Mouse (Mus musculus) lung, embryonic 16.5 days (tissue): ENCODE data around the gene Ip6k3. TPM values are rescaled to one million over a fixed set of nuclear protein-coding genes. Genes with fewer than 3 reads are reported as not detected.
A peak's percentile ranks its signal among the peaks of the same experiment; 100 is the strongest.

Experiments
- ATAC-seq: fragments of 200-750 bp; cut with Nextera tagmentation; 2 replicates; pipeline ENCODE4 v1.8.0; 2017; ENCODE audit warnings: low read depth, mild to moderate bottlenecking, moderate library complexity
- H3K27ac ChIP-seq: fragments of 300-500 bp; sonication (generic); 2 replicates; pipeline ENCODE4 v1.5.1; 2014; ENCODE audit warnings: mild to moderate bottlenecking, control low read depth, low read length
- H3K27me3 ChIP-seq: fragments of 300-500 bp; sonication (generic); 2 replicates; pipeline ENCODE4 v1.6.1; 2014; ENCODE audit warnings: low read depth, low read length, mixed read lengths; ENCODE audit not compliant: control insufficient read depth, insufficient read depth
- H3K36me3 ChIP-seq: fragments of 300-500 bp; sonication (generic); 2 replicates; pipeline ENCODE4 v1.6.1; 2014; ENCODE audit warnings: low read length; ENCODE audit not compliant: control insufficient read depth, insufficient read depth
- H3K4me1 ChIP-seq: fragments of 300-500 bp; sonication (generic); replicated peaks from 2 replicates; pipeline ENCODE4 v1.6.1; 2014; ENCODE audit warnings: low read length, mixed read lengths; ENCODE audit not compliant: control insufficient read depth, insufficient read depth
- H3K4me2 ChIP-seq: fragments of 300-500 bp; sonication (generic); 2 replicates; pipeline ENCODE4 v1.6.1; 2014; ENCODE audit warnings: low read depth, low read length, control low read depth
- H3K4me3 ChIP-seq: fragments of 300-500 bp; sonication (generic); 2 replicates; pipeline ENCODE4 v1.5.1; 2014; ENCODE audit warnings: mild to moderate bottlenecking, low read length, control low read depth
- H3K9ac ChIP-seq: fragments of 300-500 bp; sonication (generic); 2 replicates; pipeline ENCODE4 v1.6.1; 2014; ENCODE audit warnings: low read length, control low read depth
- H3K9me3 ChIP-seq: fragments of 300-500 bp; sonication (generic); 2 replicates; pipeline ENCODE4 v1.6.1; 2016; ENCODE audit warnings: low read length; ENCODE audit not compliant: control insufficient read depth
- WGBS: fragments of 180-500 bp; shearing (Covaris S2); extraction: QIAGEN DNeasy Blood & Tissue Kit; methylation state at CpG from one replicate; pipeline ENCODE4 v1.1.7; 2014; 5-methylcytosine and 5-hydroxymethylcytosine counted together
- polyA plus RNA-seq: library from polyadenylated mRNA; unstranded; fragments of >200 nt; fragmentation: Nextera tagmentation; extraction: Ambion mirVana; gene quantifications from 2 replicates; pipeline ENCODE4 v1.2.1, GENCODE M21; 2015

Gene Ip6k3
- polyA plus RNA-seq, 1 experiment from 2014 or later, result 0.16 TPM

DNA sequence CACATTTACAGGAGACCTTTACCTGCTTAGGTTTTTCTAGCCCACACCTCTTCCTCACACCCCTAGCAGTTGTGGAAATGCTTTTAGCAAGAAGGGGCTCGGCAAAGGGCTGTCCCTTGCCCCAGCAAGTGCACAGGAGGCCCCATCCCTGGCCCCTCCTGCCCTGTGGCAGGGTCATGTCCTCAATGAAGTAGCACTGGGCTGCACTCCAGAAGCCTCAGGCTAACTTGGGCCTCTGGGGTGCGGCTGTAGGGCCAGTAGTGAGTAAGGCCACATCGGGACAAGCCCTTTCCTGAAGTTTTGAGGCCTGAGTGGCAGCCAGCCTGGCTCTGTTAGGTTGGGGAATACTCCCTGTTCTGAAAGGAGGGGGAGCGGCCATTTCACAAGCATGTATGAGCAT is 6.7 kb downstream of the Ip6k3 start:
- Histone ChIP-seq H3K36me3 (no peaks in the 10 kb centered on the region), H3K9ac (no peak overlapping the region), H3K27me3 (no peaks in the 10 kb centered on the region), H3K4me3 (no peak overlapping the region), H3K27ac (no peak overlapping the region), H3K9me3 (no peaks in the 10 kb centered on the region), H3K4me2 (no peak overlapping the region), H3K4me1 (no peaks in the 10 kb centered on the region)
- ATAC-seq, result no peak
- WGBS, result 59% methylated on average over 4 of the region's 4 CpGs

DNA sequence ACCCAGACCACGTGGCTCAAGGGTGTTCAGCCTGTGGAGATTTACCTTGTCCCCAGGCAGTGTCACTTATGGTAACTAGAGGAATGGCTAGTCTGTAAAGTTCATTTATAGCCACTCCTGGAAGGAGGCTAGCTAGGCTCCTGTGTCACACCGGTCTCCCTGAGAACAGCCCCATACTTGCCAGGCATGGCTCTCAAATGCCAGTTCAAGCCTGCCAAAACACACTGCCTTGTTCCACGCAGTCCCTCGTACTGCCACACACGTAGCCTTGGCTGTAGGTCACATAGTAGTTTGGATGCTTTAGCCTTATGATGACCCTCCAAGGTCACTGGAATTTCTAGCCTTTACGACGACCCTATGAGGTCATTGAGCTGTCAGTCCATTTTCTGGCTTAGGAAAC is 8.4 kb downstream of the Ip6k3 start:
- Histone ChIP-seq H3K27me3 (no peaks in the 10 kb centered on the region), H3K4me3 (no peak overlapping the region), H3K4me2 (no peak overlapping the region), H3K4me1 (no peaks in the 10 kb centered on the region), H3K9me3 (no peaks in the 10 kb centered on the region), H3K36me3 (no peaks in the 10 kb centered on the region), H3K9ac (no peak overlapping the region), H3K27ac (no peak overlapping the region)
- no peak for ATAC-seq
- WGBS, result 60% methylated on average over 7 of the region's 7 CpGs

DNA sequence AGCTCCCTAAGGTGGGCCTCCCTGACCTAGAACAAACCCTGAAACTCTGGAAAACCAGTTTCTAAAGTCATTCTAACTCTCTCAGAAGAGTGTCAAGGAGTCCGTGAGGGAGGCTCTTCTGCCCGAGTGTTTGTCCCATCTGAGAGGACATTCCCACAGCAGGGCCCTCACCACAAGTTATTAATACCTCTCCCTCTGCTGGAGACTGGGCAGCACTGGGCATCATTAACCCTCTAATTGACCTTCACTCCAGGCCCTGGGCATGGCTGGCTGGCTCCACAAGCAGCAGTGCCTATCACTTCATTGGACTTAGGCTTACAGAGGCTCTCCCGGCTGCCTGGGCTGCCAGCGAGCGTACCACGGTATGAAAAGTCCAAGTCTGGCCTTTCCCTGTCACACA is 9.2 kb downstream of the Ip6k3 start:
- no peaks in the 10 kb centered on the region for H3K9me3 ChIP-seq
- no peak overlapping the region for H3K27ac ChIP-seq
- H3K36me3 ChIP-seq, result no peaks in the 10 kb centered on the region
- no peaks in the 10 kb centered on the region; the same call in 1 of the 2 replicates for H3K4me1 ChIP-seq
- no peak overlapping the region for H3K9ac ChIP-seq
- no peak overlapping the region for H3K4me3 ChIP-seq
- WGBS, result 78% methylated on average over 6 of the region's 6 CpGs
- ATAC-seq, result no peak
- H3K27me3 ChIP-seq, result no peaks in the 10 kb centered on the region
- H3K4me2 ChIP-seq, result no peak overlapping the region

DNA sequence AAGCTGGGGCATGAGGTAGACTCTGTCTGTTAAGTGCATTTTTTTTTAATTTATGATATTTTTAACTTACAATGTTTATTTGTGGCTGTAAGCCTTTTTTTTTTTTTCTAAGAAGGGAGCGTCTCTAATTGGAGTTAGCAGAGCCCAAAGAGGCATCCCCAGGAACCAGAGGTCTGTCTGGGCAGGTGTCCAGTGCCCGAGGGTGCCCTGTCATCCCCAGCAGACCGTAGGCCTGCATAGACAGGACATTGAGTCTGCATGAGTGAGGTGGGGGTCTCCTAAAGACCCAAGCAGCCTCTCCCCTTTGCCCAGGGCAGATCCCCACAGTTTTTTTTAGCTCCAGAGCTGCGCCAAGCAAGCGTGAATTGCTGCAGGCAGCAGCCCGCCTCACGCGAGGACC is 11.8 kb downstream of the Ip6k3 start:
- H3K9ac ChIP-seq, result no peak overlapping the region
- H3K4me3 ChIP-seq, result no peak overlapping the region
- no peak overlapping the region for H3K27ac ChIP-seq
- WGBS, result 68% methylated on average over 8 of the region's 8 CpGs
- no peak for ATAC-seq
- no peaks in the 10 kb centered on the region for H3K36me3 ChIP-seq
- no peaks in the 10 kb centered on the region; the same call in 1 of the 2 replicates for H3K4me1 ChIP-seq
- no peak overlapping the region for H3K4me2 ChIP-seq
- H3K27me3 ChIP-seq, result no peaks in the 10 kb centered on the region
- H3K9me3 ChIP-seq, result no peaks in the 10 kb centered on the region

DNA sequence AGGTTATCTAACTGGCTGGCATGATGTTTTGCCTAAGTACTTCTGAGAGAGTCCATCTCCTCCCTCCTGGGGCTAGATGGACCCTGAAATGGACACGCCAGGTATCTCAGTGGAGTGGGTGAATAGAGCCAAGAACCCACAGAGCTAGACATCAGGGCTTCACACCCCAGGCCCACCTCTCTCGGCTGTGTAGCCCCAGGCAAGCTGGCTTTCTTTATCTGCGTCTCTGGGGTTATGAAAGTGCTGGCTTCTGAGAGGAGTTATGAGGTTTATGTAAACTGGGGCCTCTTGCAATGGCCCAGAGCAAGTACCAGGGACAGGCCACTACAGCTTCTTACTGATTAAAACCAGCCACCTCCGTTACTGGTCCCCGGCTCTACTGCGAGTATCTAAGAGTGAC is 12.7 kb downstream of the Ip6k3 start:
- Histone ChIP-seq H3K9me3 (no peaks in the 10 kb centered on the region), H3K36me3 (no peaks in the 10 kb centered on the region), H3K4me1 (no peaks in the 10 kb centered on the region; the same call in 1 of the 2 replicates), H3K9ac (no peak overlapping the region), H3K4me3 (no peak overlapping the region), H3K4me2 (no peak overlapping the region), H3K27me3 (no peaks in the 10 kb centered on the region), H3K27ac (no peak overlapping the region)
- ATAC-seq, result no peak
- 65% methylated on average over 6 of the region's 6 CpGs for WGBS

DNA sequence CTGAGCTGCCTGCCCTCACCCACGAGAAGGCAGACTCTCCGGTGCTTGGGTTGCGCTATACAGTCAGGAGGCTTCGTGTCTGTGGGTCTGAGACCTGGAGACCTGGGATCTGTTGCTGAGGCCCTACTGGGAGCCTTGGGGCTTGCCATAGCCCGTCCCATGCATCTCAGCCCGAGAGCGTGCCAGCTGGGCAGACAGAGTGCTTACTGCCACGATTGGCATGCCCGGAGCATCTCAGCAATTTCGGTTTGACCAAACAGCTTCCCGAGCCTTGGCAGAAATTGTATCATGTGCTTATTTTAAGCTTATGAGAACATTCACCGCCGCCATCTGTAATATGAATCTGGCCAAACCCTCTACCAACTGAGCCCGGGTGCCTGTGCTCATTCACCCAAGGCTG is 13.3 kb downstream of the Ip6k3 start:
- Histone ChIP-seq H3K27ac (no peak overlapping the region), H3K4me3 (no peak overlapping the region), H3K36me3 (no peaks in the 10 kb centered on the region), H3K4me1 (no peaks in the 10 kb centered on the region; the same call in 1 of the 2 replicates), H3K9ac (no peak overlapping the region), H3K9me3 (no peaks in the 10 kb centered on the region), H3K4me2 (no peak overlapping the region), H3K27me3 (no peaks in the 10 kb centered on the region)
- ATAC-seq, result no peak
- WGBS, result 84% methylated on average over 14 of the region's 14 CpGs

DNA sequence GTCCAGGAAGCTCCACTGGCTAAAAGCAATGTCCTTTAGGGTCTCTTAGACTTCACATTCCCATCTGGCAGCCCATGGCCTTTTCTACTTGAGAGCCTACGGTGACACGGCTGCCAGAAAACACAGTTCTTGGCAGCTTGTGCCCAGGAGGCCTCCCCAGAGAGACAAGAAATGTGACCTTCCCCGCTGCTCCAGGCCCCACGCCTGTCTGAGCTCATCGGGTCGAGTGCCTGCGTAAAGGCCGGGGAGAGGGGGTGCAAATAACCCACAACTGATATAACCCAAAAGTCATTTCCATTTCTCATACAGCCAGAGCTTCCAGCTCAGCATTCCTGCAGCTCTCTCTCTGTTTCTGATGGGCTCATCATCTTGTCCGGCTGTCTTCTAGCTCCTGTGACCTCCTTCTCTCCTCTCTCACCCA is 13.8 kb downstream of the Ip6k3 start:
- Histone ChIP-seq H3K27ac (no peak overlapping the region), H3K9me3 (no peaks in the 10 kb centered on the region), H3K4me1 (no peaks in the 10 kb centered on the region; the same call in 1 of the 2 replicates), H3K27me3 (no peaks in the 10 kb centered on the region), H3K36me3 (no peaks in the 10 kb centered on the region), H3K9ac (no peak overlapping the region), H3K4me3 (no peak overlapping the region), H3K4me2 (no peak overlapping the region)
- WGBS, result 34% methylated on average over 9 of the region's 9 CpGs
- no peak for ATAC-seq

DNA sequence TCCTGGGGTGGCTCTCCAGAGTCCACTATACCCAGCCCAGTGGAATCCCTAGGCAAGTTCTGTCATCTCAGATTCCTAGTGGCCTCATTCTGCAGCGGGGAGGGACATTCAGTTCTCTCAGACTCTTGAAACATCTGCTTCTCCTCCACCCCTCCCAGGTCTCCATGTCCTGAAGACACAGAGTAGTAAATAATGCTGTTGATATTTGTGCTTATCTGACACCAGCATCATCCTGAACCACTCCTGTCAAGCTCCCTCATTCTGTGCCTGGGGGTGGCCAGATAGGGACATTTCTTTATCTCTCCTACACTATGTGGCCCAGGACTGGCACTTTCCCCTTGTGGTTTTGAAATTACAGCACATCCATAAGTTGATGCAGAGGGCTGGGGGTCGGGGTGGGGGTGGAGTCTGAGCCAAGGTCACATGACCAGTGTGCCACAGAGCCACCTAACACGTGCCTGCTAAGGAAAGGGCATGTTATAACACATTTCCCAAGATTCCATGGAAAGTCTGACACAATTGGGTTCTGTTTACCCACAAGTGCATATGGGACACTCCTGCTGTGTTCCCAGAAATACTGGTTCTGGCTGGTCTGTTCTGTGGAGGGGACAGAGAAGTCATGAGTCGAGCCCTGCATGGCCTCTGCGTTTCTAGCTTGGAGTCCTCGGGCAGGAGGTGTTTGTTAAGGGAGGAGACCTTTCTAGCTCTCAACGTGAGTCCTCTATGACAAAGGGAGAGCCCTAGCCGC is 14.4 kb downstream of the Ip6k3 start:
- ATAC-seq, result peak; percentile 44; the same call in 1 of the 2 replicates
- Histone ChIP-seq H3K4me3 (no peak overlapping the region), H3K36me3 (no peaks in the 10 kb centered on the region), H3K4me2 (no peak overlapping the region), H3K27ac (no peak overlapping the region), H3K9me3 (no peaks in the 10 kb centered on the region), H3K9ac (no peak overlapping the region), H3K27me3 (no peaks in the 10 kb centered on the region), H3K4me1 (no peaks in the 10 kb centered on the region; the same call in 1 of the 2 replicates)
- WGBS, result 34% methylated on average over 8 of the region's 8 CpGs

DNA sequence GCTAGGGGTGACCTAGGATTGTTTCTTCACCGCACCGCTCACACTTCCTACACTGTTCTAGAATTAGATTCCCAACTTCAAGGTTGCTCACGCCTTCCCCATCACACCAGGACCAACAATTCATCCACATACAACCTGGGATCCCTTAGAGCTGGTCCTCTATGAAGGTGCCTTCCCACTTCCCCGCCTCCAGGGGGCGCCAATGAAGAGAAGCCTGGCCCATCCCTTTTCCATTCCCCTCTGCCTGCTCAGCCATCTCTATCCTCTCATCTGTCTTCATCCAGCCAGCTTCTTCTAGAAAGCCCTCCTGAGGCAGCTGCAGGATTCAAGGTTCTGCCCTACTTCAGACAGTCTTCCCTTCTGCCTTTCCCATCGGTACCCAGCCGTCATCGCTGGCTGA is 16.2 kb downstream of the Ip6k3 start:
- no peak overlapping the region for H3K27ac ChIP-seq
- no peaks in the 10 kb centered on the region for H3K36me3 ChIP-seq
- H3K4me2 ChIP-seq, result no peak overlapping the region
- no peak for ATAC-seq
- H3K9me3 ChIP-seq, result no peaks in the 10 kb centered on the region
- H3K9ac ChIP-seq, result no peak overlapping the region
- no peak overlapping the region for H3K4me3 ChIP-seq
- no peaks in the 10 kb centered on the region for H3K27me3 ChIP-seq
- 69% methylated on average over 8 of the region's 8 CpGs for WGBS
- H3K4me1 ChIP-seq, result no peaks in the 10 kb centered on the region; the same call in 1 of the 2 replicates
